Mouse (Mus musculus) 416B (cell line): ENCODE data around the gene Mertk.
"Not testable (repeated sequence)": the region's sequence is repeated elsewhere in the genome, so short reads cannot be mapped to it uniquely, and the experiment has no call there.

Experiments used
- DNase-seq: peaks from one replicate; pipeline ENCODE4 v3.0.0; 2011; ENCODE audit warnings: low read depth

The Mertk gene

DNA sequence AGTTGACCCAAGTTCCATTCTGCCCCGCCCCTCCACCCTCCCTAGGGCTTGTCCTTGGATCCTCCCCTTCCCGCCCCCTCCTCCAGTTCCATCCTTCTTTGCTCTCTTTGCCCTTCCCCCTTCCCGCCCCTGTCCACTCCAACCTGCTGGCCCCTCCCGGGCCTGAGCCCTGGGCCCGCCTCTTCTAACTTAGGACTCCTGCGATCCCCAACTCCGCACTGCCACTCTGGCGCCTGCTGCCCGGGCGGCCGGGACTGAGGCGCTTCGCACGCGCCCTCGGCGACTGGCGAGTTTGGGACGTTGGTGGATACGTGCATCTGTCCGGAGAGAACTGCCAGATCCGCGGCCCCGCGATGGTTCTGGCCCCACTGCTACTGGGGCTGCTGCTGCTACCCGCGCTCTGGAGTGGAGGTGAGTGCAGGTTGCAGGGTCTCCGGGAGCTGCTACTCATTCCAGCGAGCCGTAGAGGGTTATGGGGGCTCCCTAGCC lies at the start of gene Mertk:
TSS of gene Mertk (plus strand) at position 264 of the 489 bp plus-strand sequence.
- DNase-seq: no peak

DNA sequence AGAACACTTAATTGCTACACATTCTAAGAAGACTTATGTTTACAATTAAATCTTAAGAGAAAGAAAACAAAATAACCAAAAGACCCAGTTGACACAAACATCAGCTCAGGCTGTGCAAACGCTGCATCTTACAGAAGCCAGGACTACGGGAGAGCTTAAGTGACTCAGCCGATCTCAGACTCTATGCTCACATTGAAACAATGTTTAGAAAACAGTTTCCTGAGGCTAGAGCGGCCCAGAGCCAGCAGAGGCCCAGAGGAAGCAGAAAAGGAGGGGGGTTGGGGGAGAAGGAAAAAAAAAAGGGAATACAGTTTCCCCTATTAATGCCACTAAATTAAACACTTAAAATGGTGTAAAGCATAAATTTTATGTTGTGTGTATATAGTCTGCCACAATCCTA lies 18.1 kb upstream of the Mertk start:
- peak; percentile 48 for DNase-seq

DNA sequence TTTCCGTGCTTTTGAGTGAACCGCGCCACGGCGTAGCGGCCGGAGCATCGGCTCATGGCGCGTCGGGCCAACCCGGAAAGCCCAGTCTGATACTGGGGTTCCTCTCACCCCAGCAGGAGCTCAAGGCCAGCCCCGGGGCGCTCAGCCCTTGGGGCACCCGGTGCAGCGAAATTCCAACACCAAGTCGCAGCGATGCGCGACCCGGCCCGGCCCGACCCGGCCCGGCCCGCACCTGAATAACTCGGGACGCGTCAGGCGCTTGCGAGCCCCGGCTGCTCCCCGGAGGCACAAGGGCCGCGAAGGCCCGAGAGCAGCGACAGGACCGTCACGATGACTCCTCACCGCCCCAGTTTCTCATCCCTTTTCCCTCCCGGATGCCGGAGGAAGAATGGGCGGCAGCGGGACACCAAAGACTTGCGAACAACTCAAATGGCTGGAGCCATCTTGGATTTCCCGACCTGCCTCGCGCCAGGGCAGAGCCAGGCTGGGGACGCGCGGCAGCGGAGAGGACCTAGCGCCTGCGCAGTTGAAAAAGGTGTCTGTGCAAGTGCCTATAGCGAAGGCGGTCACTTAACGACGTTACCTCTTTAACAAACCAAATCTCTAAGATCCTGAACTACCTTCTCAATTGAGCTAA lies 11.7 kb upstream of the Mertk start, which contains the start of gene Anapc1:
TSS of gene Anapc1 (minus strand) at position 471 of the 637 bp plus-strand sequence.
- DNase-seq: peak; percentile 93

DNA sequence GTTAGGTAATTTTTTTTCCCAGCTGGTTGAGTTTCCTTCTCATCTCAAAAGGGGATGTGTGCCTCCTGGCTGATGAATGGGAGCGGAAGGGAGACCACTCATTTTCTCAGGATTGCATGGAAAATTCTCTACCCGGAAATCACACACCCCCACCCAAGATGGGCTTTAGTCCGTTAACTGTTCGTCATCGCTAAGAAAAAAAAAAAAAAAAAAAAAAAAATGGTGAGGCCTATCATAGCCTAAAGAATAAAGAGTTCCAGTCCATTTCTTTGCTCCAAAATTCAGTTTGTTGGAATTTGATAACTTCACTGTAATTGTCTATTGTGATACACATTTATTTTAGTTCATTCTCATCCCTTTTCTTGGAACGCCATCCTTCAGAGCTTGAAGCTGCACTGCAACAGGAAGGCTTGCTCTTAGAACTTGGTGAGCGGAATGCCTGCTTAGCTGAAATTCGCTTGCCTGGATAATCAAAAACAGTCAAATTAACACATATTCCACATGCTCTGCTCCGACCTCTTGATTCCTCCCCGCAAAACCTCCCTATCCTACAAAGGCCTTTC lies 11.1 kb upstream of the Mertk start:
- DNase-seq: no peak

DNA sequence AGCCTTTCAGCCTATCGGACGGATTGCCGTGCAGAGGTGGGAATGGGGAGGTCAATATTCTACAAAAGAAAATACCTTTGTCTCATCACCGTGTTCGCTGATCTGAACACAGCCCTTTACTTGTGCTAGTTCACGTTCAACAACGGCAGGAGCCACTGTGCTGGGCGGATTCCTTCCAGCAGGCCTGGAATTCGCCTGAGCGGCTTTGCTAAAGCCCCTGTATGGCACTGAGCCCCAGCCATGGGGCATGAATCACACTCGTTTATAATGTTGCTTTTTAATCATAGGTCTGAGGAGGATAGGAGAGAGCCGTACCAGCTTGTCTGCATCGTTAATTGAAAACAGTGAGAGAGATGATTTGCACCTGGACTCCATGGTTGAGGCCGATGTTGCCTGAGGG lies 6.4 kb upstream of the Mertk start:
- DNase-seq: no peak

DNA sequence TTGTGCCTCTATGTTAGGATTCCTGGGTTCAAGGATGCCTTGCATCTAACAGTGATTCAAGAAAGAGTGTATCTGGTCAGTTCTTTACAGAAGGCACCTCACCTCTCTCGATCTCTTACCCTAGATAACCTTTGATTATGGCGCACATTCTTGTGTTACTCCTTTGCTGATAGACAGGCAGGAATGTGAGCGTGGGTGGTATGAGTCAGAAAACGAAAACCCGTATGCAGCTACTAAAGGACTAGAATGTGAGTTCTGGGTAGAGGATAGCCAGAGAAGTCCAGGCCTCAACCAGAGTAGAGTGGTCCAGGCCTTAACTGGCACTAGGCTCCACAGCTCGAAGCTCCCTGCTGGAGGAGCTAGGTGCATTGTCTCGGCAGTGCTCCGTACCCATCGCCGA lies 6.0 kb upstream of the Mertk start:
- DNase-seq: no peak

DNA sequence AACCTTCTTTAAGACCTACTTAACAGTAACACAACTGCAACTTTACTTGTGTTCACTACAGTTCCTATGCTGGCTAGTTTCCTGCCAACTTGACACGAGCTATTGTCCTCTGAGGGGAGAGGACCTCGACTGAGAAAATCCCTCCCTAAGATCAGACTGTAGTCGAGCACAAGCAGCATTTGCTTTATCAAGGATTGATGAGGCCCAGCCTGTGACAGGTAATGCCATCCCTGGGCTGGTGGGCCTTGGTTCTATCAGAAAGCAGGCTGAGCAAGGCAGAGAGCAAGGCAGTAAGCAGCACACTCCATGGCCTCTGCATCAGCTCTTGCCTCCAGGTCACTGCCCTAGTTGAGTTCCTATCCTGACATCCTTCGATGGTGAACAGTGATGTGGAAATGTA lies 5.5 kb upstream of the Mertk start:
- DNase-seq: no peak

DNA sequence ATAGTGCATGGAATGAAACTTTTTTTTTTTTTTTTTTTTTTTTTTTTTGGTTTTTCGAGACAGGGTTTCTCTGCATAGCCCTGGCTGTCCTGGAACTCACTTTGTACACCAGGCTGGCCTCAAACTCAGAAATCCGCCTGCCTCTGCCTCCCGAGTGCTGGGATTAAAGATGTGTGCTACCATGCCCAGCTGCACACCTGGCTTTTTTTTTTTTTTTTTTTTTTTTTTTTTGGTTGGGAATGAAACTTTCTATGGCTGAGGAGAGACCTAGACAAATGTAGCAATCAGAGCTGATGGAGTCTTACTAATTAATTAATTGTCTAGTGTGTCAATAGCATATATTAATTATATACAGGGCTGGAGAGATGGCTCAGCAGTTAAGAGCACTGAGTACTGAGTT lies 4.9 kb upstream of the Mertk start:
- DNase-seq: not testable (repeated sequence)

DNA sequence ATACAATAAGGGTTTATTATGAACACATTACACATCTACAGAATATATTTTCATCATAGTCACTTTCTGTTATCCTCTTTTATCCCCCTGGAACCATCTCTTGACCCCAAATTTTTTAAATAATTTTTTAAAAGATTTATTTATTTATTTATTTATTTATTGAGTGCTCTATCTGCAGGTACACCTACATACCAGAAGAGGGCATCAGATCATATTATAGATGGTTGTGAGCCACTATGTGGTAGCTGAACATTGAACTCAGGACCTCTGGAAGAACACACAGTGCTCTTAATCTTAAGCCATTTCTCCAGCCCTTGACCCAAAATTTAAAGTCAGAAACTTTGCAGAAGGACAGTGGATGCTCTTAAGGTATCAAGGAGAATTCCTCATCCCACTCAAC lies 4.2 kb upstream of the Mertk start:
- peak; percentile 39 for DNase-seq

DNA sequence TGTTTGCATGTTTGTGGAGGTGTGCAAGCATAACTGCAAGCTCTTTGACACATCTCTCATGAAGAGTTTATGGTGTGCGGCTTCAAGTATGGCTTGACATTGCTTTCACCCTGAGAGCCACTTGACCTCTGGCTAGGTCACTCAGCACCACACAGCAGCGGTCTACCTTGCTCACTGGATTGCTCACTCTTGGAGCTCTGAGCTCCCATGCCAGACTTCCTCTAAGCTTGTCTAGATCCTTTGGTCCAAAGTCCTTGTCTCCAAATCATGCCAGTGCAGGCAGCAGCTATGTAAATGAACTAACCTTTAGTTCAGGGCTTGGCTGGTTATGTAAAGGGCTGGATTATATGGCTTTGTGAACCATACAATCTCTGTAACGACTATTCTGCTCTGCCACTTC lies 2.3 kb upstream of the Mertk start:
- no peak for DNase-seq

DNA sequence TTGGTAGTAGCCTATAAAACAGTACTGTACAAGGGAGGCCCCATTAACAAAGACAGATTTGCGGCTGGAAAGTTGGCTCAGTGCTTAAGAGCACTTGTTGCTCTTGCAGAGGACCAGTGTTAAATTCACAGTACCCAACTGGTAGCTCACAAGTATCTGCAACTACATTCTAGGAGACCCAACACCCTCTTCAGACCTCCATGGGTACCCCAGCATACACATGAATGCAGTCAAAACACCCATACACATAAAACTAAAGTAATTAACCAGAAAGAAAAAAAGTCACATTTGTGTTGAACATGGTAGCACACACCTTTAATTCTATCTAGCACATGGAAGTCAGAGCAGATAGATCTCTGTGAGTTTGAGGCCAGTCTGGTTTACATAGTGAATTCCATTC lies 1.7 kb upstream of the Mertk start:
- DNase-seq: no peak

DNA sequence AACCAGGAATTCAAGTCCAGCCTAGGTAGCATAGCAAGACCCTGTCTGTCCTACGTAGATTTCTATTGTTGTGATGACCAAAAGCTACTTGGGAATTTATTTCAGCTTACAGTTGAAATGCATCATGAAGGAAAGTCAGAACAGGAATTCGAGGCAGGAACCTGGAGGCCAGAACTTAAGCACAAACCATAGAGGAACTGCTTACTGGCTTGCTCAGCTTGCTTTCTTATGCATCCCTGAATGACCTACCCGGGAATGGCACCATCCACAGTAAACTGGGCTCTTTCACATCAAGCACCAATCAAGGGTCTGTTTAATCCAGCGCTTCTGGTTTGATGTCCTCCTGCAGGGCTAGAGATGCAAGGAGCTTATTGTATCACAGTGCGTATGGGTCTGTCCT lies 1.2 kb upstream of the Mertk start:
- no peak for DNase-seq

DNA sequence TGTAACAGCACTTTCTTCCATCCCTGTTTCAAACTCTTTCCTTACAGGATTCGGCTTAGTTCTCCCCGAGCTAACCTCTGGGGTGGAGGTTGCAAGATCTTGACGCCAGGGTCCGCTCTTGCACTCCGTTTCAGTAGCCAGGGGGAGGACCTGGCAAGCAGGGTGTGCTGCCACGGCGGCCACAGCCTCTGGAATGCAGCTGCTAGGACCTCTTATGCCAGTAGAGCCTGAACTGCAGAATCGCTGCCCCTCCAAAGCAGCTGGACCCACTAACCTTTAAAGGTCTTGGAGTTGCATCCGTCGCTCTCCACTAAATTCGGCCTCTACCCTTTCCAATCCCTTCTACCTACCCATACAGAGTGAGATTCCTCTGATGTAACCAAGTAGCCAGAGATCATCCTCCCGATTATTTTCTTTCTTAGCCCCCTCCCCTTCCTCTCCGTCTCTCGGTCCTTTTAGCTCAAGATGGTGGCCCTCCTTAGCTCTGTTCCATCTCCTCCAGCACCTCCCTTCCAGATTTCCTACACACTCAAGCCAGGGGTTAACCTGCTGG lies 540 bp upstream of the Mertk start:
- DNase-seq: peak; percentile 74

DNA sequence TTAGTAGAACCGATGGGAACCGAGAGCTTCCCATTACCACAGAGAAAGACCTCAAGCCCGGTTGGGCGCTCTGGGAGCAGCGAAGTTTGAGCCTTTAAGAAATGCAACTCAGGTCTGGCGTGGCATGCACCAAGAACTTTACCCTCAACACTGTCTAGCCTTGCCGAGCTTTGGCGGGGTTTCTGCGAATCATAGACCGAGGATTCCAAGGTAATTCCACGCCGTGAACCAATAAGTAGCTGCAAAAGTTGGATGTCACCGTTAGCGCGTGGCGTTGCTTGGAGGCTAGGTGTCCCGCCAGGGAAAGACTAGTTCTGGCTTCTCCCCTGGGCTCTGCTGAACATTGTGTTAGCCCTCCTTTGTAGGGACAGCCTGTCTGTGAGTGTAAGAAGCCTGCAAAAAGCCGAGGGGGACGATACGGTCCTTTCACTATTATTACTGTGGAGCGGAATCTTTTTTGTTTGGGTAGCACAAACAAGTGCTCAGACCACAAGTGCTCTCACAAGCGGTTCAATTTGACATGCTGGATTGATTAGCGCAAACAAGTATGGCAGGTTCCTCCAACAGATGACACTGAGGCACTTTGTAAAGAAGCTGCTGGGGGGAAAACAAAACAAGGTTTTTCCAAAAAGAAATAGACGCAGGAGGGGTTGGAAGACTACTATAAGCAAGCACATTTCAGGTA lies 587 bp downstream of the Mertk start:
- no peak for DNase-seq

DNA sequence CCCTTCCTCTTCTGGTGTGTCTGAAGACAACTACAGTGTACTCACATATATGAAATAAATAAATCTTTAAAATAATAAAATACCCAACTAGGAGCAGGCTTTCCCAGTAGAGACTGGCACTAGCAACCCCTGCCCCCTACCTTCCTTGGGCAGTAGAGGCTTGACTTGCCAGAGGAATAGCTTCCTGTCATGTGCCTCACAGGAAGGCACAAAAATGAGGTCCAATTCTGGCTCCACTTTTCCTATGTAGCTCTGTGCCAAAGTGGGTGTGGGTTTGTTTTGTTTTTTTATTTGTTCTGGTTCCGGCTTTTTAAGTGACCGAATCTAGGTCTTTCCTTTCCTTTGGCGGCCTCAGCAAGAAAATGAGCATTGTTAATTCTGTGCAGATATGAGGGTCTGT lies 5.7 kb downstream of the Mertk start:
- no peak for DNase-seq

DNA sequence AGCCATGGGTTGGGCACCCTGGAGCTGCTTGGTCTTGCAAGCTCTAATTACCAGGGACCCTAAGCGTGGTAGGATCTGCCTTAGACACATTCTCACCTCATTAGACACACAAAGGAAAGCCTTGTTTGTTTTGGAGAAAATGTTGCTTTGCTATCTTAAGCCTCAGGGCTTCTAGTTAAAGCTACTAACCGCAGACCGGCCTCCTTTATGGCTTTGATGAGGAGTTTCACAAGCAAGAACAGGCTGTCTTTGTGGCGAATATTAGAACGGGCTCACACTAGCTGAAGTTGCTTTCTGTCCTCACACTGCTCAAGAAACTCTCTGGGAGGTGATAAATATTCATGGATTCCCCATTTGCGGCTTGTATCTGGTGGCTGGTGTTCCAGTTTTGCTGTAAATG lies 10.5 kb downstream of the Mertk start:
- DNase-seq: no peak

DNA sequence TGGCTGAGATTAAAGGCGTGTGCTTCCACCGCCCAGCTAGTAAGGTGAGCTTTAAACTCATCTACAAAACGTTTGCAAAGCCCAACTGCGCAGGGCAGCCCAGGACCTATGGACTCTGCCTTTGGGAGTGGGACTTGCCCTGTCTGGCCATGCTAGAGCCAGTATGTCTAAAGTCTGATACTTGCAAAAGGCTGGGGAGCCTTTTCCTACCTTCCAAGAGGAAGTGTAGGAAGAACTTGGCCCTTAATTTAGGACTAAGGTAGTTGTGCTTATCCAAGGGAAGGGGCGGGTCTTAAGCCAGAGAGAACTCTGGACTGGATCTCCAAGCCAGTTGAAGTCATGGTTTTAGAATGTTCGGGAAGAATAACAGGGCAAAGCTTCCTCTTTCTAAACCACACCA lies 11.9 kb downstream of the Mertk start:
- no peak for DNase-seq

DNA sequence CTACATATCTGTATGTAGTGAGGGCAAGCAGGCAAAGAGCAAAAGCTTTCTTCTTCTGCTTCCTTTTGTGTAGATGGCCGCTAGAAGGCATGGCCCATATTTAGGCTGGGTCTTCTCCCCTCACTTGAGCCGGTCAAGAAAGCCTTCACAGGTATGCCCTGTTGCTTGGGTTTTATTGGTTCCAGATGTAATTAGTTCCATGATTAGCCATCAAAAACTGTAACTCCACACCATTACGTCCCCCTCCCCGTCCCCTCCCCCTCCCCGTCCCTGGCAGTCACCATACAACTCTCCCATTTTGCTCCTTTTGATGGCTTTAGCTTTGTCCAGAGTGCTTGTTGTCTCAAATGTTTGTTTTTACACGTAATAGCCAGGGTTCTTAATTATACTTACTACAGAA lies 14.2 kb downstream of the Mertk start:
- no peak for DNase-seq

DNA sequence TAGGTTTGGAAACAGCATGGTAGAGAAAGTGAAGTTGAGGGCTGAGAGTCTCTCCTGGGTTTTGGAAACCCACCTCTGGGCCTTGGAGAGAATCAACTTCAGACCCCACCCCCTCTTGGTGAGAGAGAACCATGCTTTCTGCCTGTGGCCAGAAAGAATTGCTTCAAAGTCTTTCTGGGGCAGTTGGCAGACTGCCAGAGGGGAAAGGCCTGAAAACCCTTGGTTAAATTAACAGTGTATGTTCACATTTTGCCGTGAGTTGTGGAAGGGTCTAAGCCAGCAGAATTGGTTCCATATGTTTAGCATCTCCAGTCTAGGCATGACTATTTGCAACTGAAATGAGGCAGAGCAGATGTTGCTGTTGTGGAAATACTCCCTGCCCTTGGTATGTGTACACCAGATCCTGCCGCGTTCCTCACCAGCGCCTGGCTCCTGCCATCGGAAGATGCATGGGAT lies 14.8 kb downstream of the Mertk start:
- peak; percentile 50 for DNase-seq

DNA sequence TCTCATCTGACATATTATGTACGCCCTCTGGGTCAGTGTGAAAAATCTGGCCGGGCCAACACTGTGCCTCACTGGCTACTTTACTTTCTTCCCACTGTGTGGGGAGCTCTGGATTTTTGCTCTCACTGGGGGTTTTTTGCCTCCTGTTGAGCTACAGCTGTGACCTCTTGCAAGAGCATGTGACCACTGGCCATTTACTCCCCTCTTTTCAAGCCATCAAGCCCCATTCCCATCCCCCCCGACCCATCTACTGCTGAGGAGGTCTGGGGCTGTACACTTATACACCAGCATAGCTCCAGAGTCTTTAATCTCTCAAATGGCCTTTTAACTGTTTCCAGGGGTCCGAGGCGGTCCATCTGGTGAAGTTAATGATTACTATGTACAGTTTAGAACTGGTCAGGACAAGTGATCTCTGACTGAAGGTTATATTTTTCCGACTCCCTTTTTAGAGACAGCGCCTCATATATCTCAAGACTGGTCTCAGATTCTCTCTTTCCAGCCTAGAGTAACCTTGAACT lies 16.0 kb downstream of the Mertk start:
- DNase-seq: no peak

DNA sequence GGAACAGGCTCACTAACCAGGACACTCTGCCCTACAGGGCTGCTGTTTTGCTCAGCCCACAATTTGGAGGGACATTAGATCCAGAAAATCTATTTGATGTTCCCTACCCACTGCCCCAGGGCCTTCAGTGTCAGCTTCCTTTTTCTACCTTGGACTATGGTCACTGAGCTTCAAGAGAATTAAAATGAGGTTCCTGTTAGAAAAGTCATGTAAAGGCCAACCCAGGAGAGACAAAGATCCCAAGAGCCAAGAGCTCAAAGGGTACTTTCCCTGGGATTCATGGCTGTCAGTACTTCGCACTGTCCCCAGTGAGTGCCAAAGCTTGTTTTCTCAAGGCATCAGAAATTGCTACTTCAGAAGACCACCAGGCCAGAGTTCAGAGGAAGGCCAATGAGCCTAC lies 17.2 kb downstream of the Mertk start:
- no peak for DNase-seq

DNA sequence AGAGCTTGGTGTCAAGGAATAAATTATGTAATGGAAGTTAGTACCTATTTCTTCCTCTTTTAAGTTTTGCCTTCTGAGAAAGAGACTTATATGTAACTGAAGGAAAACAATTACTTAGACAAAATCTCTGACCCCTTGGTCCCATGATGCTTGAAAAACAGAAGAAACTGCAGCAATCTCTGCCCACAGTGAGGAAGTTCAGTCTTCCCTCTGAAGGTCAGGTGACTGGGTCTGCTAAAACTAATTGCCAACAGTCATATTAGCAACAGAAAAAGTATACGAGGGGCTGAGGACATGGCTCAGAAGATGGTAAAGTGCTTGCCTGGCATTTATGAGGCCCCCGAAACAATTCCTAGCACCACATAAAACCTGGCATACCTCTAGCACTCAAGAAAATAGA lies 20.6 kb downstream of the Mertk start:
- DNase-seq: no peak
